Mouse (Mus musculus) liver, adult 2 months (tissue): ENCODE data around the gene Ngly1.

Experiments
- CTCF ChIP-seq: fragments of 200-500 bp; IDR thresholded peaks from 2 replicates; pipeline ENCODE4 v1.5.1; 2011; ENCODE audit warnings: low read depth, low read length, control low read depth
- POLR2A ChIP-seq: fragments of 200-500 bp; IDR thresholded peaks from 2 replicates; pipeline ENCODE4 v1.6.1; 2011; ENCODE audit warnings: low read length, control low read depth; ENCODE audit not compliant: insufficient read depth; ENCODE audit errors: extremely low read depth

DNA sequence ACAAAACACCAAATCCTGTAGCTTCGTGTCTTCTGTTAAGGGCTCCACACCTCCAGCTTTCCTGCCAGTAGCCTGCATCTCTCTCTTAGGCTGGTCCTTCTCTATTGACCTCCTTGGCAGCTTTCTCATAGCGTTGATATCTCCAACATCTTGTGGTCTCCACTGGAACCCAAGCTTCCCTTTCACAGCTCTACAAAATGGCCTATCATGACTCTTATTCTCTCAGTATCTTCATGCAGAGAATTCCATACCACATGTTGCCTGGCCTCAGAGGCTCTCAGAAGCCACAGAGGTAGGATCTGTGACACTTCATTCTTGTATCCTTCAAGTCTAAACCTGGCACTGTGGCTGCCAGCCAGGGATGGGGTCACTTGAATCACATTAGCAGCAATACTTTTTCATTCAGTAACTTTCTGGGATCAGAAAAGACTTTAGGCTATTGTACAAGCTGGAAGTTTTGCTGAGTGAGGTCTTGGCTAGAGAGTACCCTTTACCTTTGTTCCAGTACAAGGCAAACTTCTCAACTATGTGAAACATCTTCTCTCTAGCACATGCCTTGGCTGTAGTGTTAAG, 2.7 kb upstream of the Ngly1 start:
- TF ChIP-seq CTCF (no peak), POLR2A (no peak)
